Mouse (Mus musculus): ENCODE data around the gene Cdc14a.

Cdc14a gene

GRCm38 (mm10) chr3:116249026-116249425 lies 174.8 kb downstream of the Cdc14a start:
- TF ChIP-seq GATA4 (IDR thresholded peaks at IDR 0.05; ENCODE audit: insufficient replicate concordance, low read length) = no peak

DNA sequence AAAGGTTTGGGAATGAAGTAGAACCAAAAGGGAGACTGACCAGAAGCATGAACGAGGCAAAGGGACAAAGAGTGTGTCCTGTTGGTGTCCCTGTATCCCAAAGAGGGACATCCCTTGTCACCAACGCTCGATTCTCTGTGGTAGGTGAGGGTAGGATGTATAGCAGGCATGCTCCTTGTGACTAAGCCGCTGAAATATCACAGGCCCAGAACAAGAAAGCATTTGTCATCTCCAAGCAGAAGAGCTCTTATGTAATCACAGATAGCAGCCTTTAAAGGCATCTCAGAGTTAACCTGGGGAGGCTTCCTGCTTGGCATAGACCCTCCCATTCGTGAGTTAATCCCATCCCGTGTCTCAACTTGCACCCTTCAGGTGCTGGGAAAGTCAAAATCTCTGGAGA lies 179.4 kb downstream of the Cdc14a start:
- no peak for TF ChIP-seq GATA4 (IDR thresholded peaks at IDR 0.05; ENCODE audit: insufficient replicate concordance, low read length)

GRCm38 (mm10) chr3:116242685-116243084 lies 181.1 kb downstream of the Cdc14a start:
- no peak for TF ChIP-seq GATA4 (IDR thresholded peaks at IDR 0.05; ENCODE audit: insufficient replicate concordance, low read length)

DNA sequence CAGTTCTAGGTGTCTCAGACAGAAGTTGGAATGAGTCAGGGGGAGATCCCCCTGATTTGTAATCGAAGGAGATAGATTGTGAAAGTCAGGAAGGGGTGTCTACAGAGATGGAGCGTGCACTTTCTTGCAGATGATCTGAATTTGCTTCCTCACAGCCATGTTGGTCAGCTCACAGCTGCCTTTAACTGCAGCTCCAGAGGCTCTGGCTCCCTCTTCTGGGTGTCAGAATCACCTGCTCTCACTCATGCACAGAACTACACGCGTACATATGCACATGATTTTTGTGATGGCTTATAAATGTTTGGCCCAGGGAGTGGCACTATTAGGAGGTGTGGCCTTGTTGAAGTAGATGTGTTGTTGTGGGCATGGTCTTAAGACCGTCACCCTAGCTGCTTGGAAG lies 186.3 kb downstream of the Cdc14a start:
- TF ChIP-seq GATA4 (IDR thresholded peaks at IDR 0.05; ENCODE audit: insufficient replicate concordance, low read length) = no peak

- TF ChIP-seq GATA4 (IDR thresholded peaks at IDR 0.05; ENCODE audit: insufficient replicate concordance, low read length) = no peak
Measured at GRCm38 (mm10) chr3:116236856-116237255, 187.0 kb downstream of the Cdc14a start.

GRCm38 (mm10) chr3:116233515-116233914 lies 190.3 kb downstream of the Cdc14a start:
- no peak for TF ChIP-seq GATA4 (IDR thresholded peaks at IDR 0.05; ENCODE audit: insufficient replicate concordance, low read length)

DNA sequence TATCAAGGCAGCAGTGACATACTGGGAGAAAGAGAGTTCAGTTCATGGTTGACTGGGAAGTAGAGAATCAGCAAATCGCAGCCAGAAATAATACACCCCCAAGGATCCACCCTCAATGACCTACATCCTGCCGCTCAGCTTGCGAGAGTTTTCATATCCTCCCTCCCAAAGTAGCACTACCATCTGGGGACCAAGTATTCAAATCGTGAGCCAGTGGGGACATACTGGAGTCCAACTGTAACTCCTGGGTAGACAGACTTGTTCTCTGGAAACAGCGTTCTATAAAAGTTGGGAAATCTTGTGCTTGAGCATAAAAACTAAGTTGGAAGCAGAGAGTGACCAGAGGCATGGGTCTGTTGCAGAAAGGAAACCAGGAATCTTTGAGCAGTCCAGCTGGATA lies 191.1 kb downstream of the Cdc14a start:
- no peak for TF ChIP-seq GATA4 (IDR thresholded peaks at IDR 0.05; ENCODE audit: insufficient replicate concordance, low read length)

DNA sequence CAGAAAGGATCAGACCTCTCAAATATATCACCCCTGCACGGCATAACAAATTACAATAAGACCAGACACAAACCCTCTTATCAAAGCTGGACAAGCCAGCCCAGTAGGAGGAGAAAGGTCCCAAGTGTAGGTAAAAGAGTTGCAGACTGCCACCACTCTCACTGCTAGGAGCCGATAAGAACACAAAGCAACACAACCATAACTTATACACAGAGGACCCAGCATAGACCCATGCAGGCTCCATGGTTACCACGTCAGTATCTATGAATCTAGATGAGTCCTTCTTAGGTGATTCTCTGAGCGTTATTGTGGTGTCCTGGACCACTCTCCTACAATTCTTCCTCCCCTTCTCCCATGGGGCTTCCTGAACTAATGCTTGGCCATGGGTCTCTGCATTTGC lies 194.5 kb downstream of the Cdc14a start:
- TF ChIP-seq GATA4 (IDR thresholded peaks at IDR 0.05; ENCODE audit: insufficient replicate concordance, low read length) = no peak

DNA sequence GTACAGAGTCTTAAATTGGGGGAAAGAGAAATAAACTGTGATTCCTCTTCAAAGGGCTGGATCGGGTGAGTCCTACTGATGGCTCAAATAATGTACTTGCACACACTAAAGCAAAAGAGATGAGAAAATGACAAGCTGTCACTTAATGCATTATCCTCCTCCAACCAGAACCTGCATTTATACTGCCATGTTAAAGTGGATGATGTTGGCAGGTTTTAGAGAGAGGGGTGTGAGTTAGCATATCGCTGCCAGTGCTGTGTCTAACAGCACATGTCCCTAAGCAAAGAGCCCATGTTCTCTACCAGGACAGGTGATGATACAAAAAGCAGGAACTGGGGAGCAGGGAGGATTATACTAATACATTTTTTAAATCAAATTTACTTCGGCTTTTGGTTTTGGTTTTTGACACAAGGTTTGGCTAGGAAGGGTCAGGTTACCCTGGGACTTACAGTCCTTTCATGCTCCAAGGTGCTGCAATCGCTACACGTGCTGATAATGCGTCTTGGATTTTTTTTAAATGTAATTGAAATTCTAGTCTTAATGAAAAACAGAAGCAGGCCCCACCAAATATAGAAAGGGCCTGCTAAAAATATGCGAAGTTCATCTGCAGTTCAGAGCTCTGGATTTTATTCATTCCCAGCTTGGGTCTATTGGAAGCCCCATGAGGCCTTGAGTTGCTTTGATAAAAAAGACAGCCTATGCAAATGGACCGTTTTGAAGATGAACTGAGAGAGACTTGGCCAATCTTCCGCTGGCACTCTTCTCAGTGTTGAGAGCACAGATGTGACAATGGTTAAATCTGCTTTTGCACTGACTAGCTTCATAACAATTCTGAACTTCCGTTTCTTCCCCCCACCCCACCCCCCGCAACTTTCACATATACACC lies 195.2 kb downstream of the Cdc14a start:
- TF ChIP-seq GATA4 (IDR thresholded peaks at IDR 0.05; ENCODE audit: insufficient replicate concordance, low read length) = no peak

- no peak for TF ChIP-seq GATA4 (IDR thresholded peaks at IDR 0.05; ENCODE audit: insufficient replicate concordance, low read length)
Measured at GRCm38 (mm10) chr3:116227383-116227782, 196.4 kb downstream of the Cdc14a start.

GRCm38 (mm10) chr3:116226915-116227314 lies 196.9 kb downstream of the Cdc14a start:
- TF ChIP-seq GATA4 (IDR thresholded peaks at IDR 0.05; ENCODE audit: insufficient replicate concordance, low read length) = no peak
